Mouse (Mus musculus): ENCODE results near the gene 4430402I18Rik.

DNA sequence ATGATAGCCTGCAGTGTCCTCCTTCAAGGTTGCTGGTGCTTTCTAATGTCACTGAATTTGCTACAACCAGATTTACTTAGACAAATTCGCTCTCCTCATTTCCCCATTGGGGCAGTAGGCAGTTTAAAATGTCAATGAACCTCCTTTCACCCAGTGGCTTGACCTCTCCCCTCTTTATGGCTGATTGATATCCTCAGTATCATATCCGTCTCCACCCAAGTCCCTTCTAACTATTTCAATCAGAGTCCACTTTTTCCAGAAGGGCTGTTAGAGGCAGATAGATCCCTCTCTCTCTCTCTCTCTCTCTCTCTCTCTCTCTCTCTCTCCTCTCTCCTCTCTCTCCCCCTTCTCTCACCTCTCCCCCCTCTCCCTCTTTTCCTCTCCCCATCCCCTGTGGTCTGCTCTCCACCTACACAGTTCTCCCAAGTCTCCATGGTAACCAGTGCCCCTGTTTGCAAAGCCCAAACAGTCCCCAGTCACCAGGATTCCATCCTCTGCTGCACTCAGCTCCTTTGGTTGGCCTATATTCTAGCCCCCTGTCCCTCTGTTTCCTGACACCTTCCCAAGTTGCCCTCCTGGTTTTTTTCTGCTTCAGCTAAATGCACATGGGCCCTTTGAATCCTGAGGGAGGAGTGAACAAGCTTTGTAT lies 51.9 kb downstream of the 4430402I18Rik start:
- TF ChIP-seq CTCF (IDR thresholded peaks at IDR 0.05; ENCODE audit: borderline replicate concordance, control insufficient read depth, extremely low read depth, insufficient read depth, low read length, poor library complexity) (no peak), POLR2A (IDR thresholded peaks at IDR 0.05; ENCODE audit: control insufficient read depth, extremely low read depth, insufficient read depth, low read length, poor library complexity) (no peak)

All from thymus, adult 2 months (tissue).